Mouse (Mus musculus) olfactory bulb, adult 2 months (tissue): Measurements from ENCODE around the gene Mdga1. TPM values are rescaled to one million over a fixed set of nuclear protein-coding genes. Genes with fewer than 3 reads are reported as not detected.

ENCODE experiments used
- H3K27ac ChIP-seq: fragments of 200-500 bp; 2 replicates; pipeline ENCODE4 v1.5.1; 2012; ENCODE audit warnings: low read depth, low read length; ENCODE audit not compliant: insufficient read depth
- H3K4me1 ChIP-seq: fragments of 200-500 bp; 2 replicates; pipeline ENCODE4 v1.6.1; 2012; ENCODE audit warnings: low read length; ENCODE audit not compliant: control insufficient read depth, insufficient read depth
- H3K4me3 ChIP-seq: fragments of 200-500 bp; 2 replicates; pipeline ENCODE4 v1.5.1; 2012; ENCODE audit warnings: mild to moderate bottlenecking, low read depth, low read length, moderate library complexity; ENCODE audit not compliant: insufficient read depth
- CTCF ChIP-seq: fragments of 200-500 bp; IDR thresholded peaks from 2 replicates; pipeline ENCODE4 v1.5.1; 2012; ENCODE audit warnings: low read depth, mild to moderate bottlenecking, low read length, moderate library complexity; ENCODE audit not compliant: insufficient read depth
- POLR2A ChIP-seq: fragments of 200-500 bp; IDR thresholded peaks from 2 replicates; pipeline ENCODE4 v1.6.1; 2012; ENCODE audit warnings: mild to moderate bottlenecking, low read depth, low read length, moderate library complexity; ENCODE audit not compliant: insufficient read depth
- WGBS: fragments of 180-500 bp; shearing (Covaris S2); methylation state at CpG from one replicate; pipeline ENCODE4 v1.1.7; 2018; 5-methylcytosine and 5-hydroxymethylcytosine counted together
- polyA plus RNA-seq: library from polyadenylated mRNA; stranded (reverse); fragments of >200 nt; gene quantifications from 2 replicates; pipeline ENCODE4 v1.2.4, GENCODE M21; 2012; ENCODE audit warnings: low replicate concordance; ENCODE audit not compliant: missing spikeins, insufficient read depth, insufficient read length

The Mdga1 gene
- polyA plus RNA-seq, 1 experiment = not detected

DNA sequence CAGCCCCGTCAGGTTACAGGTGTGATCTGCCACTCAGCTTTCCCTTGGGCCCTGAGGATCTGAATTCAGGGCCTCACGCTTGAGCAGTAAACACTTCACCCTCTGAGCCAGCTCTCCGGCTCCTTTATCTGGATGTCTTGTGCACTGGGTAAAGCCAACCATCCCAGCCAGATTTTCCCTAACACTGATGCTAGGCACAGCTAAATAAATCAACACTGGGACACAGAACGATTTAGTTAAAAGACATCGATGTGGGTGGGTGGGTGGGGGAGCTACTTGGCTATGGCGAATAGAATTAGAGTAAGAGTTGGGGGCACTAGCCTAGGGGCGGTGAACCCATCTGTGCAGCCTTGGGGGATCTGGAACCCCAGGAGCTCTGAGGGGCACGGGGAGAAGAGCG lies 135.6 kb downstream of the Mdga1 start:
- TF ChIP-seq POLR2A (no peak), CTCF (no peak)
- H3K27ac ChIP-seq = no peak overlapping the region
- H3K4me3 ChIP-seq = no peak overlapping the region
- WGBS = 77% methylated on average over 9 of the region's 9 CpGs
- peaks cover 6% of the 10 kb centered on the region for H3K4me1 ChIP-seq

DNA sequence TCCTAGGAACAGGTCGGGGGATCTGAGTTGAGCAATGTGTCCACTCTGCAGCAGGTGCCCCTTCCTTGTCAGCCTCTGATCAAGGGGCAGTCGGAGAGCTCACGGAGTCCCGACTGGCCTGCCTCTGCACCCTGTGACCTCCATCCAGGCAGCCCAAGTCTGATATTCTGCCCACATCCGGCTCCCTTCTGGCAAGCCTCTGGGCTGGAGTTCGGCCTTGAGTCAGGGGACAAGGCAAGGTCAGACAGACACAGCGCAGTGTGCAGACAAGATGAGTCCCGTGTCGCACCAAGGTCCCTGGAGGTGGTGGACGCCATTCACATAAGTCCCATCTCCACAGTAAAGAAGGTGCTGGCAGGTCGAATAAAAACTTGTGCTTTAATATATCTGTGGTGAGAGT lies 138.2 kb downstream of the Mdga1 start:
- TF ChIP-seq CTCF (no peak), POLR2A (no peak)
- WGBS = 90% methylated on average over 11 of the region's 11 CpGs
- H3K27ac ChIP-seq = no peak overlapping the region
- no peaks in the 10 kb centered on the region for H3K4me1 ChIP-seq
- H3K4me3 ChIP-seq = no peak overlapping the region

DNA sequence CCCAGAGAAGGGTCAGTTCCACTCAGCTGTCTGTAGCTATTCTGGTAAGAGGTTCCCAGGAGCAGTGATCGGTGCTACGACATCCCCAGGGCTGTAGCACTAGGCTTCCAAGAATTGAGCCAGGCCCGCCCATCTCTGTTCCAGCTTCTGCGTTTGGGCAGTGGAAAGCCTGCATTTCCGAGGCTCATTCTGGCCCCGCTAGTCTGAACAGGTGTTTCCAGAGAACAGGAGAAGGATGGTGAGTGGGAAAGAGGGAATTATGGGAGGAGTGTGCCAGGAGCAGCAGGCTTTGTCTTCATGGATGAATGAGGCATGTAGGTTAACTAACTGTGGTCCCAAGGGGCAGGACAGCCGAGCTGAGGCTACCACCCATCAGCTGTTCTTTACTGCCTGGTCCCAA lies 140.8 kb downstream of the Mdga1 start:
- 87% methylated on average over 7 of the region's 7 CpGs for WGBS
- no peak for TF ChIP-seq POLR2A
- TF ChIP-seq CTCF = no peak
- H3K27ac ChIP-seq = no peak overlapping the region
- no peak overlapping the region for H3K4me3 ChIP-seq
- H3K4me1 ChIP-seq = peaks cover 7% of the 10 kb centered on the region

DNA sequence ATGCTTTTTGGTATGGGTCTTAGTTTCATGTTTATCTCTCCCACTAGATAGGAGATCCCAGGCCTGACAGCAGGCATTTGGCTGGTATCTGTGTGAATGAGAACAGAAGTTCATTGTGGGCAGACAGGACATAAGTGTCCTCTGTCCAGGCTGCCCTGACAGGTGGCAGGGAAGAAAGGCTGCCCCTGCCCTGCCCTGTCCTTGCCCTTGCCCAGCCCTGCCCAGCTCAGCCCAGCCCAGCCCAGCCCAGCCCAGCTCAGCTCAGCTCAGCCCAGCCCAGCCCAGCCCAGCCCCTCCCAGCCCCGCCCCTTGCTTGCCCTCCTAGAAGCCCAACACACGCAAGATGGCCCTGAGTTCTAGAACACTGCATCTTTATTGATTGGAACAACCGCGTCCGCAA lies 142.3 kb downstream of the Mdga1 start:
- TF ChIP-seq CTCF (no peak), POLR2A (no peak)
- H3K27ac ChIP-seq = no peak overlapping the region
- 79% methylated on average over 5 of the region's 5 CpGs for WGBS

DNA sequence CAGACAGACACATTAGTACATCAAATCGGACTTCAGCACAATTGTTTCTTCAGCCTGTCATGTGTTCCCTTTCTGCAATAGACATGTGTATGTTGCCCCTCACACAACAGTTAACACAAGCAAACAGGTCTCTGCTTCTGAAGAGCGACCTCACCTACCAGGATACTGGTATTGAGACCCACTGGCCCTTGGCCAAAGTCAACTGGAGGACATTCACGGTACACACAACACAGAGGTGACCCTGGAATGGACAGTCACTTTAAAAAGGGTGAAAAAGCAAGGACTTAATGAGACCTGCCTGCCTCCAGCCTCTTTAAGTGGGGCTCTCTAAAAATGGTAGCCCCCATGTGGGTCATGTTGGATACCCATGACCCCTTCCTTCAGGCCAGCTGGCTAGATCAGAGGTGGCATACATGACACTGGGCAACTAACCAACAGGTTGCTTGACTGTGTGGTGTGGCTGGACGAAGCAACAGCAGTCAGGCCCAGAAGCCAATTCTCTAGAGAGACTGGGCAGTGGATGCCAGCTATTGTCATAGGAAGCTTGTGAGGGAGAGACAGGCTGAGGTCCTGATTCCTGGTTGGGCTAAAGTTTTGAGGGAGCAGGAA lies 145.3 kb downstream of the Mdga1 start:
- WGBS = 72% methylated on average over 4 of the region's 4 CpGs
- TF ChIP-seq POLR2A (no peak), CTCF (no peak)
- Histone ChIP-seq H3K4me1 (peaks cover 20% of the 10 kb centered on the region), H3K4me3 (no peak overlapping the region), H3K27ac (peak overlapping the region; percentile 10; the same call in 1 of the 2 replicates)

More for the DNA sequence above, 142.3 kb downstream of the Mdga1 start:
- peaks cover 18% of the 10 kb centered on the region for H3K4me1 ChIP-seq
- H3K4me3 ChIP-seq = no peak overlapping the region

DNA sequence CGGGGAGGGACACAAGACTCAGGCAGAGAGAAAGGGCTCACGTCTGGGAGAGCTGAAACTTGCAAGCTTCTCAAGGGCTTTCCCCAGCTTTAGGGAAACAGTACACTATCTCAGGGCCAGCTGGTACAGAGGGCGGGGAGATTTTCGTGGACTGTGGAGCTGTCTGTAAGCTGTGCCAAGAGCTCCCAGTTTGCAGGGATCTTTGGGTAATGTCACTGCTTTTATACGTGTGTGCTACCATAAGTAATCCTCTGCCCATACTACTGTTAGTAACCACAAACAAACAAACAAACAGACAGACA lies 145.7 kb downstream of the Mdga1 start:
- WGBS = 37% methylated on average over 5 of the region's 5 CpGs
- H3K27ac ChIP-seq = peak overlapping the region; percentile 10; the same call in 1 of the 2 replicates

DNA sequence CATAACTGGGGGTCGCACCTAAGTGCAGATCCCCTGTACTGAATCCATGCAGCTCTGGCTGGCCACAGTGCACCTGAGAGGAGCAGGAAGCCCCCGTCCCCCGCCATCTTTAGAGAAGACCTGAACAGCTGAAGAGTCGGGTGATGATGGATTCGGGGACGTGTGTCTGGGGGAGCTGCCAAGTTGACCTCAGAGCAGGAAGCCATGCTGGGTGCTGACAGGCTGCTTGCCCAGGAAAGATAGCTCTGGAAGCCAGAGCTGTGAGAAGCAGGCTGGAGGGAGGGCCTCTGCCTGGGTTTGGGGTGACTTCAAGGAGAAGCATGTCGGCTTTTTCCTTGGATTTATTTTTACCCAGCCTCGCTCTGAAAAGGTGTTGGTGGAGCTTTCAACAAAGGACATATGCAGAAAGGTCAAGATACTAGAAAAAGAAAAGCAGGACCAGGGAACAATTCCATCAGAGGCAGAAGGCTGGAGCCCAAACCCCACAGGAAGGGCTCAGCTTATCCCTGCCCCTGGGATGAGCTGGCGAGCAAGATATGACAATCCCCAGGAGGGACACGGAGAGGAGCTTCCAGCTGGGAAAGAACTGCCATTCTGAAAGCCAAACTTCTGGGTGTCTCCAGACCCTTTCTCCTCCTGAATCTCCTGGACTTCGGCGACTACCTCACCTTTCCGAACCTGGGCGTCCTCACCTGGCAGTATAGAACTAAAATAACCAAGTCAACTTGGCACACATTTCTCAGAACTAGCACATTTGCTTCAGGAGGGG lies 146.3 kb downstream of the Mdga1 start:
- peaks cover 29% of the 10 kb centered on the region for H3K4me1 ChIP-seq
- 59% methylated on average over 14 of the region's 14 CpGs for WGBS
- H3K27ac ChIP-seq = no peak overlapping the region; the same call in 1 of the 2 replicates
- no peak overlapping the region for H3K4me3 ChIP-seq
- TF ChIP-seq CTCF (no peak), POLR2A (0 out of 2 replicates have a peak, but pooled peaks have one; percentile 14)

More for the DNA sequence above, 145.7 kb downstream of the Mdga1 start:
- TF ChIP-seq CTCF = no peak
- TF ChIP-seq POLR2A = 0 out of 2 replicates have a peak, but pooled peaks have one; percentile 3
- H3K4me3 ChIP-seq = no peak overlapping the region
- peaks cover 24% of the 10 kb centered on the region for H3K4me1 ChIP-seq

DNA sequence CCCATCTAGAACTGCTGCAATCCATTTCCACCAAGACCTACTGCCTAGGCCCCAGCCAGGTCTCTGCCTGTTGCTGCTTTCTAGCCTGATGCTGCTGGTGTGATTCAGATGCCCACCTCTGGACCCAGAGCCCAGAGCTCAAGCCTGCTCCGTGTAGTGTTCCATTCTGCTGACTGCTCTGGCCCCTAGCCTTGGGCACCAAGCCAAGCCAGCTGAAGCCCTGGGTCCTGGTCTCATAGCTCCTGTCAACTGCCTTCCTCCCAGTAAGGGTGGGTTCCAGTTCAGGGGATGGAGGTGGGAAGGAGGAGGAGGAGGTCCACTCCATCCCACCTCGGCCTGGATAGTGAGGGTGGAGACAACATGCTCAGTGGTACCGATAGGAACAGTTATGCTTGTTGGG lies 150.3 kb downstream of the Mdga1 start:
- no peak overlapping the region for H3K27ac ChIP-seq
- 86% methylated on average over 3 of the region's 3 CpGs for WGBS
- TF ChIP-seq POLR2A = no peak
- no peak for TF ChIP-seq CTCF
- no peak overlapping the region for H3K4me3 ChIP-seq
- H3K4me1 ChIP-seq = peaks cover 33% of the 10 kb centered on the region

DNA sequence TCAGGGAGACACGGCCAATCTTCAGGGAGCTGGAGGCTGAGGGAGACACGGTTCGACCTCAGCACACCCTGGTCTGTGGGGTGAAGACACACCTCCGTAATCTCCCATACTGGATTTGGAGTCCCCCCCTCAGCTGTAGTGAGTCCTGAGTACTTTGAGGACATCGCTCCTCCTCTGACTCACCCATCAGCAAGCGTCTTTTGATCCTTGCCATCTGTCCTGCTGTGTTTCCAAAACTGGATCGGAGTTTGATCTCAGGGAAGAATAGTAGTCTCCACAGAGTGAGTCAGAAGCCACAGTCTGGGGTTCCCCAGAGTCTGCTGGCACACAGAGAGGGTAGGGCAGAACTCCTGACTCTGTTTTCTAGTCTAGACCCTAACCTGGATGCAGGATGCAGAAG lies 150.9 kb downstream of the Mdga1 start:
- WGBS = 55% methylated on average over 7 of the region's 7 CpGs
- Histone ChIP-seq H3K27ac (no peak overlapping the region), H3K4me1 (peaks cover 31% of the 10 kb centered on the region), H3K4me3 (no peak overlapping the region)
- TF ChIP-seq POLR2A (no peak), CTCF (no peak)
